Mouse (Mus musculus) adrenal gland, postnatal 0 days (tissue): ENCODE data around the gene F930015N05Rik. TPM values are rescaled to one million over a fixed set of nuclear protein-coding genes. Genes with fewer than 3 reads are reported as not detected.

ENCODE experiments used
- polyA plus RNA-seq: library from polyadenylated mRNA; unstranded; fragments of >200 nt; fragmentation: Nextera tagmentation; extraction: Ambion mirVana; gene quantifications from 2 replicates; pipeline ENCODE4 v1.2.1, GENCODE M21; 2015

F930015N05Rik gene
- polyA plus RNA-seq = 0.16 and 0.23 TPM in 2 replicates

DNA sequence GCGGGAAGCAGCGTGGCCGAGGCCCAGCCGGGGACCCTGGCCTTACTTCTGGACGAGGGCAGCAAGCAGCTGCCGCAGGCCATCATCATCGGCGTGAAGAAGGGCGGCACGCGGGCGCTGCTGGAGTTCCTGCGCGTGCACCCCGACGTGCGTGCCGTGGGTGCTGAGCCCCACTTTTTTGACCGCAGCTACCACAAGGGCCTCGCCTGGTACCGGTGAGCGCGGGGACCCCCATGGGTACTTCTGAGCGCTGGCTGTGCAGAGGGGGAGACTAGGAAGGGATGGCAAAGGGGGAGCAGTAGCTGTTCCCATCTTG is at the start of gene F930015N05Rik:
TSS of gene F930015N05Rik (minus strand) at position 242 of the 316 bp plus-strand sequence.

DNA sequence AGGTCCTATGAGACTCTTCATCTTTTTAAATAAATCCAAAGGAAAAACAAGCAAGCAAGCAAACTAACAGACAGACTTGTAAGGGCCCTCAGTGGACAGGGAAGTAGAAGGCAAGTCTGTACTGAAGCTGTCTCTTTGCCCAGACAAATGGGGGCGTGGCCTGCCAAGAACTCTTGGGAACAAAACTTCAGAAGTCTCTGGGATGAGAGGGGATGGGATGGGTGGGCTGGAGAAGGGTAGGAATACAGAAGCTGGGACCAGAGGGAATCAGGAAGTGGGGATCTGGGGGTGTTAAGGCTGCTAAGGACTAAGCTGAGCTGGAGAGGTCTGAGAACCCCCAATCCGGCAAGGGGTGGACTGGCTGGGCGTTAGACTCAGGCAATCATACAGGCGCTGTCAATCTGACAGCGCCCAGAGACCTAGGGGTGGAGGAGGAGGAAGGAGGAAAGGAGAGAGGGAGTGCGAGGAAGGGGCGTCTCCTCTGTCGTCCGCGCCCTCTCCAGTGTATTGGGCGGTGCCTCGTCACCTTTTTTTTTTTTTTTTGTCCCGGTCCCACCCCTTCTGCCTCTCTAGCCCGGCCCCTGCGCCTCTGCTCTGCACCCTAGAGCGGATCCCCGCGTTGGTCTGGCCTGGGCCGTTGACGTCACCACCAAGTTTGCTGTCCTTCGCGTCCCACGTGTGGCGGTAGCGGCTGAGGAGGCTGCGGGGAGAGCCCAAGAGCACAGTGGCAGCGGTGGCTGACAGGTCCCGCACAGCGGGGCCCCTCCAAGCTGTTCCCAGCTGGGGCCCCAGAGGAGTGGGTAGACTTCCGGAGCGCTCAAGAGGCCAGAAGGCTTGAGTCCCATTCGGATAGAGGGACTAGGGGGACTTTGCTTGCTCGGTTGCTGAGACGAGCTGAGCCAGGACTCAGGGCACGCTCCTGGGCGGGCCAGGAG is 1.6 kb downstream of the F930015N05Rik start, which contains the start of gene Hs3st3a1:
TSS of gene Hs3st3a1 (plus strand) at position 722 of the 935 bp plus-strand sequence.

Other genes with a start within 250 kb of the F930015N05Rik start
- 0.08 and 0.35 TPM in 2 replicates for gene Hs3st3a1, start 1.3 kb downstream of the F930015N05Rik start, polyA plus RNA-seq